Mouse (Mus musculus): ENCODE measurements around the gene Chst15.

DNA sequence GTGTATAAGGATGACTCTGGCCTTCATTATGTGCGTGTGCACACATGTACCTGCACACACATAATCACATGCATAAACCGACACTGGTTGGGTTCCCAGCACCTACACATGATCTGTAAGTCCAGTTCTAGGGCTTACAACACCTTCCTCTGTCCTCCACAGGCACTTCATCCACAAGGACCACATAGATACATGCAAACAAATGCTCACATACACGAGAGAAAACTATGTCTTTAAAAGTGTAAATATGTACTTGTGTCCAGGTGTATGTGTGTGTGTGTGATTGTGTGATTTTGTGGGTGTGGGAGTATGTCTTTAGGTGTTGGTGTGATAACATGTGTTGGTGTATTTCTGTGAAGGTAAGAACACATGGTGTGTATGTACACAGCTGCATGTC, 40.8 kb upstream of the Chst15 start:
- TF ChIP-seq CTCF (IDR thresholded peaks at IDR 0.05; ENCODE audit: extremely low read depth, insufficient read length, insufficient replicate concordance, low read depth, low read length) (no peak), POLR2A (IDR thresholded peaks at IDR 0.05; ENCODE audit: low read depth, low read length) (no peak)

All from small intestine, adult 2 months (tissue).